Mouse (Mus musculus): Measurements from ENCODE around the gene Sh3pxd2a.
"Not testable (repeated sequence)": the region's sequence is repeated elsewhere in the genome, so short reads cannot be mapped to it uniquely, and the experiment has no call there.

The Sh3pxd2a gene

GRCm38 (mm10) chr19:47408656-47409055, 55.5 kb downstream of the Sh3pxd2a start:
- no peak for DNase-seq (ENCODE audit: low spot score in 2 of 2)

- no peak for DNase-seq (ENCODE audit: low spot score in 2 of 2)
Observed at GRCm38 (mm10) chr19:47407332-47407731, 56.9 kb downstream of the Sh3pxd2a start.

- no peak for DNase-seq (ENCODE audit: low spot score in 2 of 2)
Observed at GRCm38 (mm10) chr19:47406524-47406923, 57.7 kb downstream of the Sh3pxd2a start.

GRCm38 (mm10) chr19:47405548-47405947, 58.7 kb downstream of the Sh3pxd2a start:
- no peak for DNase-seq (ENCODE audit: low spot score in 2 of 2)

- no peak for DNase-seq (ENCODE audit: low spot score in 2 of 2)
Observed at GRCm38 (mm10) chr19:47403391-47404379, 60.5 kb downstream of the Sh3pxd2a start.

- peak; percentile 52 to 63 for DNase-seq (ENCODE audit: low spot score in 2 of 2)
Observed at GRCm38 (mm10) chr19:47402976-47403375, 61.2 kb downstream of the Sh3pxd2a start.

GRCm38 (mm10) chr19:47402544-47402943, 61.7 kb downstream of the Sh3pxd2a start:
- no peak for DNase-seq (ENCODE audit: low spot score in 2 of 2)

GRCm38 (mm10) chr19:47399709-47400108, 64.5 kb downstream of the Sh3pxd2a start:
- DNase-seq (ENCODE audit: low spot score in 2 of 2): no peak

GRCm38 (mm10) chr19:47399029-47399428, 65.2 kb downstream of the Sh3pxd2a start:
- no peak for DNase-seq (ENCODE audit: low spot score in 2 of 2)

GRCm38 (mm10) chr19:47397882-47398671, 66.1 kb downstream of the Sh3pxd2a start:
- no peak for DNase-seq (ENCODE audit: low spot score in 2 of 2)

GRCm38 (mm10) chr19:47395338-47395737, 68.9 kb downstream of the Sh3pxd2a start:
- DNase-seq (ENCODE audit: low spot score in 2 of 2): no peak

- not testable (repeated sequence) for DNase-seq (ENCODE audit: low spot score in 2 of 2)
Observed at GRCm38 (mm10) chr19:47394781-47395180, 69.4 kb downstream of the Sh3pxd2a start.

GRCm38 (mm10) chr19:47390878-47391277, 73.3 kb downstream of the Sh3pxd2a start:
- no peak for DNase-seq (ENCODE audit: low spot score in 2 of 2)

GRCm38 (mm10) chr19:47387887-47388286, 76.3 kb downstream of the Sh3pxd2a start:
- no peak for DNase-seq (ENCODE audit: low spot score in 2 of 2)

GRCm38 (mm10) chr19:47387395-47387794, 76.8 kb downstream of the Sh3pxd2a start:
- DNase-seq (ENCODE audit: low spot score in 2 of 2): no peak

GRCm38 (mm10) chr19:47385971-47386370, 78.2 kb downstream of the Sh3pxd2a start:
- DNase-seq (ENCODE audit: low spot score in 2 of 2): no peak

GRCm38 (mm10) chr19:47384639-47385038, 79.6 kb downstream of the Sh3pxd2a start:
- no peak for DNase-seq (ENCODE audit: low spot score in 2 of 2)

- no peak for DNase-seq (ENCODE audit: low spot score in 2 of 2)
Observed at GRCm38 (mm10) chr19:47384036-47384435, 80.2 kb downstream of the Sh3pxd2a start.

GRCm38 (mm10) chr19:47382268-47382667, 81.9 kb downstream of the Sh3pxd2a start:
- no peak for DNase-seq (ENCODE audit: low spot score in 2 of 2)

- DNase-seq (ENCODE audit: low spot score in 2 of 2): no peak
Observed at GRCm38 (mm10) chr19:47381011-47381410, 83.2 kb downstream of the Sh3pxd2a start.

- peak; percentile 26 to 44 for DNase-seq (ENCODE audit: low spot score in 2 of 2)
Observed at GRCm38 (mm10) chr19:47379141-47379540, 85.1 kb downstream of the Sh3pxd2a start.

GRCm38 (mm10) chr19:47374916-47375573, 89.2 kb downstream of the Sh3pxd2a start:
- no peak for DNase-seq (ENCODE audit: low spot score in 2 of 2)
